Mouse (Mus musculus) gastrocnemius, postnatal 10 days (tissue): Measurements from ENCODE around the gene Jmjd6. TPM values are rescaled to one million over a fixed set of nuclear protein-coding genes. Genes with fewer than 3 reads are reported as not detected.

Source experiments
- DNase-seq: peaks from one replicate; pipeline ENCODE4 v3.0.0; 2021; ENCODE audit warnings: mixed read lengths
- total RNA-seq, 2 experiments: library from RNA; stranded (reverse); gene quantifications; 2 replicates each; pipeline ENCODE4 v1.2.3; 2021

The Jmjd6 gene
- total RNA-seq, 2 experiments from 2014 or later = 23.9 to 26.4 TPM

- no peak for DNase-seq
These were observed 36.8 kb downstream of the Jmjd6 start for GRCm38 (mm10) chr11:116806136-116807071.

GRCm38 (mm10) chr11:116802709-116803108, 40.5 kb downstream of the Jmjd6 start:
- no peak for DNase-seq

GRCm38 (mm10) chr11:116801106-116801505, 42.1 kb downstream of the Jmjd6 start:
- no peak for DNase-seq

DNA sequence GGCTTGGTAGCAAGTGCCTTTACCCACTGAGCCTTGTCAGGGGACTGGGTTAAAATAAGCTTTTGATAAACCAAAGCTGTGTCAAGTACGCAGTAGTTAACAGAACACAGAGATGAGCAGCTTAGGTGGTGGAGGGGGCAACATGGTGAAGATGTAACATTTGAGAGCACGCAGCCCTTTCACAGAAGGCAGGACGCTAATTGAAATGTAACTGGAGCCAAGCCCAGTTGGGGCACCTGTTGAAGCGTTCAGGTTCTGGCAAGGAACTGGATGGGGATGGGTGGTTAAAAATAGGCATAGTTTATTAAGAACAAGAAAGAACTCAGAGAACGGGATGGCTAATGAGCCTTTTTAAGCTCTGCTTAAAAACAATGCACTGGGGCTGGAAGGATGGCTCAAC, 43.9 kb downstream of the Jmjd6 start:
- DNase-seq = no peak

Other genes starting within 250 kb of the Jmjd6 start
- gene Rhbdf2, start 216.4 kb downstream of the Jmjd6 start, total RNA-seq = 1 to 10 TPM; 5.2 to 8.4 TPM
- under 1 TPM in 1 of 2 experiments, not detected in 1; 0.81 TPM for gene Prcd, start 189.9 kb downstream of the Jmjd6 start, total RNA-seq
- gene Cygb, start 189.1 kb downstream of the Jmjd6 start, total RNA-seq = 10 to 100 TPM; 26.6 to 30.3 TPM
- gene St6galnac1, start 67.9 kb downstream of the Jmjd6 start, total RNA-seq = not detected
- gene Mxra7, start 15.4 kb downstream of the Jmjd6 start, total RNA-seq = 10 to 100 TPM; 39.7 to 50.1 TPM
- 10 to 100 TPM; 28.4 to 32.5 TPM for gene Mettl23, start 171 bp downstream of the Jmjd6 start, total RNA-seq
- 10 to 100 TPM; 29.9 to 31.3 TPM for gene Mfsd11, start 9.0 kb upstream of the Jmjd6 start, total RNA-seq
- gene Srsf2, start 9.6 kb upstream of the Jmjd6 start, total RNA-seq = 100 to 1,000 TPM; 123 to 146 TPM
- 1 to 10 TPM in 1 of 2 experiments, under 1 TPM in 1; 0.54 to 1.1 TPM for gene Mgat5b, start 75.4 kb upstream of the Jmjd6 start, total RNA-seq